Mouse (Mus musculus) testis, adult 2 months (tissue): ENCODE measurements at regions not wholly inside any gene's neighbourhood (a gene's known extent, or its start where the extent isn't known, plus 50 kb on each side); places are given as distances from the start of the nearest gene placed in this dataset.
A peak's percentile ranks its signal among the peaks of the same experiment; 100 is the strongest.

Experiments used
- H3K27ac ChIP-seq: fragments of 200-500 bp; 2 replicates; pipeline ENCODE4 v1.5.1; 2012; ENCODE audit warnings: low read depth, low read length; ENCODE audit not compliant: control insufficient read depth, insufficient read depth
- H3K27me3 ChIP-seq: fragments of 200-500 bp; 2 replicates; pipeline ENCODE4 v1.6.1; 2012; ENCODE audit warnings: mild to moderate bottlenecking, low read length, moderate library complexity; ENCODE audit not compliant: control insufficient read depth, insufficient read depth
- H3K36me3 ChIP-seq: fragments of 200-500 bp; 2 replicates; pipeline ENCODE4 v1.6.1; 2012; ENCODE audit warnings: mild to moderate bottlenecking, low read length; ENCODE audit not compliant: control insufficient read depth, insufficient read depth
- H3K4me1 ChIP-seq: fragments of 200-500 bp; 2 replicates; pipeline ENCODE4 v1.6.1; 2012; ENCODE audit warnings: low read length; ENCODE audit not compliant: control insufficient read depth, insufficient read depth
- H3K4me3 ChIP-seq: fragments of 200-500 bp; 2 replicates; pipeline ENCODE4 v1.5.1; 2012; ENCODE audit warnings: low read depth, mild to moderate bottlenecking, low read length, moderate library complexity, mixed read lengths; ENCODE audit not compliant: control insufficient read depth
- CTCF ChIP-seq: fragments of 200-500 bp; IDR thresholded peaks from 2 replicates; pipeline ENCODE4 v1.5.1; 2012; ENCODE audit warnings: low read depth, mild to moderate bottlenecking, inconsistent platforms, low read length, moderate library complexity; ENCODE audit not compliant: control insufficient read depth, insufficient read depth, insufficient replicate concordance
- POLR2A ChIP-seq: fragments of 200-500 bp; IDR thresholded peaks from 2 replicates; pipeline ENCODE4 v1.6.1; 2012; ENCODE audit warnings: low read depth, mild to moderate bottlenecking, inconsistent platforms, low read length, moderate library complexity; ENCODE audit not compliant: control insufficient read depth

GRCm38 (mm10) chr1:36003592-36003991, 64.6 kb upstream of the Hs6st1 start:
- no peak for TF ChIP-seq CTCF
- no peak for TF ChIP-seq POLR2A
- H3K36me3 ChIP-seq = no peaks in the 10 kb centered on the region
- no peak overlapping the region for H3K4me3 ChIP-seq
- H3K27me3 ChIP-seq = no peaks in the 10 kb centered on the region
- H3K4me1 ChIP-seq = no peaks in the 10 kb centered on the region; the same call in 1 of the 2 replicates
- no peak overlapping the region for H3K27ac ChIP-seq

GRCm38 (mm10) chr1:36008598-36008997, 59.6 kb upstream of the Hs6st1 start:
- no peak overlapping the region for H3K4me3 ChIP-seq
- peaks cover 3% of the 10 kb centered on the region for H3K4me1 ChIP-seq
- no peak for TF ChIP-seq POLR2A
- TF ChIP-seq CTCF = no peak
- H3K27me3 ChIP-seq = no peaks in the 10 kb centered on the region
- H3K36me3 ChIP-seq = no peaks in the 10 kb centered on the region
- H3K27ac ChIP-seq = no peak overlapping the region

GRCm38 (mm10) chr1:36009010-36009619, 59.1 kb upstream of the Hs6st1 start:
- Histone ChIP-seq H3K27me3 (no peaks in the 10 kb centered on the region), H3K4me1 (peaks cover 4% of the 10 kb centered on the region), H3K27ac (no peak overlapping the region), H3K4me3 (no peak overlapping the region), H3K36me3 (no peaks in the 10 kb centered on the region)
- no peak for TF ChIP-seq CTCF
- no peak for TF ChIP-seq POLR2A

GRCm38 (mm10) chr1:36010151-36010550, 58.0 kb upstream of the Hs6st1 start:
- Histone ChIP-seq H3K4me1 (peaks cover 4% of the 10 kb centered on the region), H3K27me3 (no peaks in the 10 kb centered on the region), H3K27ac (no peak overlapping the region), H3K36me3 (no peaks in the 10 kb centered on the region), H3K4me3 (no peak overlapping the region)
- no peak for TF ChIP-seq POLR2A
- TF ChIP-seq CTCF = no peak

- Histone ChIP-seq H3K27ac (no peak overlapping the region), H3K4me3 (peak overlapping the region; percentile 42), H3K4me1 (peaks cover 4% of the 10 kb centered on the region), H3K27me3 (no peaks in the 10 kb centered on the region), H3K36me3 (no peaks in the 10 kb centered on the region)
- TF ChIP-seq POLR2A (no peak), CTCF (no peak)
Measured at GRCm38 (mm10) chr1:36010834-36011233, 57.4 kb upstream of the Hs6st1 start.

DNA sequence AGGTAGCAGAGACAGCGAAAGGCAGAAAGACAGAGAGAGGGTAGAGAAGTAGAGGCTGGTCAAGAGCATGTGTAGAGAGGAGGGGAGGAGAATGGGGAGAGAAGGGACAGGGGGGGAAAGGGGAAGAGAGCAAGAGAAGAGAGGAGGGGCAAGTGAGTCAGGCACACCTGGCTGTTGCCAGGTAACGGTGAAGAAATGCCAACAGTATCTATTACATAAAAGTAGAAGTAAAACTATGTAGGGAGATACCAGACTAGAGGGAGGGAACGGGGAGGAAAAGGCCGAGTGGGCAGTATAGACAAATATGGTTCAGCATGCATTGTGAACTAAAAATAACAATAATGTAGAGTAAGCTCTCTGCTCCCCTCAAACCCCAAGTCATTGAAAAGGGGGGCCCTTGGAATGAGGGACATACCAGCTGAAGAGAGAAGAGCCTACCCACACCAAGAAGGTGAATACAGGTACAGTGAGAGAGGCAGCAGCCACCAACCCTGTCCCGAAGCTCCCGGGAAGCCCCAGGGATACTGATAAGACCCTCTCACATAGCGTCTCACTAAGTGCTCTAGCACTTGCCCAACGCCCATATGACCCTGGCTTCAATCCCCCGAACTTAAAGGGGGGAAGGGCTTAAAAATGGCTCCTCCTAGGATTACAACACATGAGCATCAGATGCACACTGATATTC, 56.0 kb upstream of the Hs6st1 start:
- no peak for TF ChIP-seq CTCF
- no peak for TF ChIP-seq POLR2A
- Histone ChIP-seq H3K27me3 (no peaks in the 10 kb centered on the region), H3K4me3 (no peak overlapping the region), H3K36me3 (no peaks in the 10 kb centered on the region), H3K4me1 (peaks cover 4% of the 10 kb centered on the region), H3K27ac (no peak overlapping the region)

DNA sequence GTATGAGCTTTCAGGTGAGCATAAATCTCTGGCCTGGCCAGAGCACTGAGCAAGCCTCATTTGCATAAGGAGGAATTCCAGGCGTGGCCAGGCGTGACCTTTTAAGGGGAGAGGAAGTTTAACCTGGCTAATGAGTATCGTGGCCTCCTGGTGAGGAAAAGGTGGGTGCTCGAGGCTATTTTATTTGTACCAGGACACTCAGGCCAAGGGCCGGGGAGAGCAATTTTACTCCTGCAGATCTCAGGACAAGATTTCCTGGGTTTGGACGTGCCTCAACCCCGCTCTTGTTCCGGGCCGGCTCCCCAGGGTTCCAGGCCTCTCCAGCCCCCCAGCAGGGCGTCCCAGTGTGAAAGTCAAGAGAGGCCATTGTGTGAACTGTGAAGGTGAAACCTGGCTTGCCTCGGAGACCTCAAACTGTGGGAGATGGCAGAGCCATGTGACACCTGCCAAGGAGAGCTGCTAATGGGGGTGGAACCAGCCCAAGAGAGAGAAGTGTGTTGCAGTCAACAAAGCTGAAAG, 54.3 kb upstream of the Hs6st1 start:
- no peak overlapping the region for H3K27ac ChIP-seq
- no peak overlapping the region for H3K4me3 ChIP-seq
- TF ChIP-seq CTCF = no peak
- TF ChIP-seq POLR2A = no peak
- no peaks in the 10 kb centered on the region for H3K27me3 ChIP-seq
- peaks cover 4% of the 10 kb centered on the region for H3K4me1 ChIP-seq
- no peaks in the 10 kb centered on the region for H3K36me3 ChIP-seq

- Histone ChIP-seq H3K36me3 (no peaks in the 10 kb centered on the region), H3K27ac (no peak overlapping the region), H3K27me3 (no peaks in the 10 kb centered on the region), H3K4me1 (peaks cover 4% of the 10 kb centered on the region), H3K4me3 (no peak overlapping the region)
- TF ChIP-seq CTCF (no peak), POLR2A (no peak)
Measured at GRCm38 (mm10) chr1:36014372-36014771, 53.8 kb upstream of the Hs6st1 start.
